Mouse (Mus musculus): Measurements from ENCODE around the gene Zfp872. TPM values are rescaled to one million over a fixed set of nuclear protein-coding genes. Genes with fewer than 3 reads are reported as not detected.
"Not testable (repeated sequence)": the region's sequence is repeated elsewhere in the genome, so short reads cannot be mapped to it uniquely, and the experiment has no call there.

Zfp872 gene
- polyA plus RNA-seq, 1 experiment from 2014 or later, result 0.48 TPM

- H3K9ac ChIP-seq, result no peak overlapping the region
- no peaks in the 10 kb centered on the region for H3K9me3 ChIP-seq
- H3K27me3 ChIP-seq (replicated peaks), result no peaks in the 10 kb centered on the region
- H3K4me3 ChIP-seq, result no peak overlapping the region
- H3K4me2 ChIP-seq, result no peak overlapping the region
- no peak overlapping the region for H3K27ac ChIP-seq
- no peaks in the 10 kb centered on the region for H3K36me3 ChIP-seq (replicated peaks)
- no peak for ATAC-seq (replicated peaks)
- 88% methylated on average over 2 of the region's 2 CpGs for WGBS
- H3K4me1 ChIP-seq, result no peaks in the 10 kb centered on the region
Measured at GRCm38 (mm10) chr9:22214549-22214948, 26.7 kb downstream of the Zfp872 start.

GRCm38 (mm10) chr9:22216705-22217104 lies 28.8 kb downstream of the Zfp872 start:
- no peak for ATAC-seq (replicated peaks)
- H3K9ac ChIP-seq, result no peak overlapping the region
- H3K4me2 ChIP-seq, result no peak overlapping the region
- no peaks in the 10 kb centered on the region for H3K9me3 ChIP-seq
- H3K27me3 ChIP-seq (replicated peaks), result no peaks in the 10 kb centered on the region
- WGBS, result 58% methylated on average over 3 of the region's 3 CpGs
- H3K4me3 ChIP-seq, result no peak overlapping the region
- no peak overlapping the region for H3K27ac ChIP-seq
- no peaks in the 10 kb centered on the region for H3K4me1 ChIP-seq
- no peaks in the 10 kb centered on the region for H3K36me3 ChIP-seq (replicated peaks)

GRCm38 (mm10) chr9:22217858-22218493 lies 30.1 kb downstream of the Zfp872 start:
- Histone ChIP-seq H3K27ac (no peak overlapping the region), H3K4me2 (no peak overlapping the region), H3K9ac (no peak overlapping the region), H3K4me1 (no peaks in the 10 kb centered on the region), H3K36me3 (replicated peaks) (no peaks in the 10 kb centered on the region), H3K9me3 (no peaks in the 10 kb centered on the region), H3K27me3 (replicated peaks) (no peaks in the 10 kb centered on the region), H3K4me3 (no peak overlapping the region)
- no peak for ATAC-seq (replicated peaks)
- 56% methylated on average over 8 of the region's 8 CpGs for WGBS

GRCm38 (mm10) chr9:22224066-22224465 lies 36.2 kb downstream of the Zfp872 start:
- Histone ChIP-seq H3K4me2 (no peak overlapping the region), H3K4me3 (no peak overlapping the region), H3K27ac (no peak overlapping the region), H3K9me3 (no peaks in the 10 kb centered on the region), H3K36me3 (replicated peaks) (no peaks in the 10 kb centered on the region), H3K9ac (no peak overlapping the region), H3K27me3 (replicated peaks) (no peaks in the 10 kb centered on the region), H3K4me1 (peaks cover 5% of the 10 kb centered on the region)
- 93% methylated on average over 4 of the region's 4 CpGs for WGBS
- ATAC-seq (replicated peaks), result no peak

DNA sequence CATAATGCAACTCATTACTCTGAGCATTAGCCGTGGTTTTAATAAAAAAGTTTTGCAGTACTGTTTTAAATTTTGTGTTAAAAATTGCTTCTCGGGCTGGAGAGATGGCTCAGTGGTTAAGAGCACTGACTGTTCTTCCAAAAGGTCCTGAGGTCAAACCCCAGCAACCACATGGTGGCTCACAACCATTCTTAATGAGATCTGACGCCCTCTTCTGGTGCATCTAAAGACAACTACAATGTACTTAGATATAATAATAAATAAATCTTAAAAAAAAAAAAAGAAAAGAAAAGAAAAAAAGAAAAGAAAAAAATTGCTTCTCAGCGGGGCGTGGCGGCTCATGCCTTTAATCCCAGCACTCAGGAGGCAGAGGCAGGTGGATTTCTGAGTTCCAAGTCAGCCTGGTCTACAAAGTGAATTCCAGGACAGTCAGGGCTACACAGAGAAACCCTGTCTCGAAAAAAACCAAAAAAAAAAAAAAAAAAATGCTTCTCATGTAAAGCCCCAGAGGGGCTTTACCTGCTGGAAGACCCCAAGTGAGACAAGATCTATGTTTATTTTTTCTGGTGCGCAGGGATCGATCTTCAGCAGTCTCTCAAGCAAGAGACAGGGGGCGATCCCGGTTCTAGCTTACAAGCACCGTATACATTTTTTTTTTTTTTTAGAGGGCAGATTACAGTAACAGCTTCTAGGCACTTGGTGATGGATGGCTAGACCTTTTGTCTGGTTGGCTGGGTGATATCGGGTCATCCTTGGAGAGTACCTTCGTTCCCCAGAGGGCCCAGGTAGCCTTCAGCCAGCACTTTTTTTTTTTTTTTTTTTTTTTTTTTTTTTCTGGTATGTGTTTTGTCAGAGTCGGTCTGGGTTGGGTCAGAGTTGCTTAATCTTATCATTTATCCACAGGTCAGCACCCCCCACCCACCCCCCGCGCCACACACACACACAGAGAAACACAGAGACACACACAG lies 36.9 kb downstream of the Zfp872 start:
- Histone ChIP-seq H3K9me3 (no peaks in the 10 kb centered on the region), H3K27me3 (replicated peaks) (no peaks in the 10 kb centered on the region), H3K4me2 (peak overlapping the region; percentile 71), H3K4me1 (peaks cover 5% of the 10 kb centered on the region), H3K4me3 (peak overlapping the region; percentile 63), H3K36me3 (replicated peaks) (no peaks in the 10 kb centered on the region), H3K27ac (peak overlapping the region; percentile 84), H3K9ac (peak overlapping the region; percentile 55; the same call in 1 of the 2 replicates)
- 27% methylated on average over 17 of the region's 17 CpGs for WGBS
- ATAC-seq (replicated peaks), result peak; percentile 43

- H3K4me2 ChIP-seq, result peak within 1 kb of the TSS; percentile 71
- H3K9ac ChIP-seq, result peak within 1 kb of the TSS; percentile 55
- no peaks in the 10 kb centered on the region for H3K9me3 ChIP-seq
- H3K4me3 ChIP-seq, result peak within 1 kb of the TSS; percentile 63
- no peaks in the 10 kb centered on the region for H3K36me3 ChIP-seq (replicated peaks)
- WGBS, result 1% methylated on average over 30 of the region's 35 CpGs
- peak within 1 kb of the TSS; percentile 84 for H3K27ac ChIP-seq
- H3K4me1 ChIP-seq, result peaks cover 5% of the 10 kb centered on the region
- peak; percentile 99 for ATAC-seq (replicated peaks)
- H3K27me3 ChIP-seq (replicated peaks), result no peaks in the 10 kb centered on the region
Measured at GRCm38 (mm10) chr9:22225581-22226388, 37.9 kb downstream of the Zfp872 start, which contains the start of gene Zfp809. TSS of gene Zfp809 (plus strand) at chr9:22225714.

- not testable (repeated sequence) for H3K4me1 ChIP-seq; H3K36me3 ChIP-seq (replicated peaks); H3K9ac ChIP-seq; H3K9me3 ChIP-seq; H3K27me3 ChIP-seq (replicated peaks); ATAC-seq (replicated peaks); H3K27ac ChIP-seq
- WGBS, result 70% methylated on average over 7 of the region's 7 CpGs
- Histone ChIP-seq H3K4me3 (peak overlapping the region; percentile 63), H3K4me2 (peak overlapping the region; percentile 71)
Measured at GRCm38 (mm10) chr9:22226389-22226673, 38.4 kb downstream of the Zfp872 start.

DNA sequence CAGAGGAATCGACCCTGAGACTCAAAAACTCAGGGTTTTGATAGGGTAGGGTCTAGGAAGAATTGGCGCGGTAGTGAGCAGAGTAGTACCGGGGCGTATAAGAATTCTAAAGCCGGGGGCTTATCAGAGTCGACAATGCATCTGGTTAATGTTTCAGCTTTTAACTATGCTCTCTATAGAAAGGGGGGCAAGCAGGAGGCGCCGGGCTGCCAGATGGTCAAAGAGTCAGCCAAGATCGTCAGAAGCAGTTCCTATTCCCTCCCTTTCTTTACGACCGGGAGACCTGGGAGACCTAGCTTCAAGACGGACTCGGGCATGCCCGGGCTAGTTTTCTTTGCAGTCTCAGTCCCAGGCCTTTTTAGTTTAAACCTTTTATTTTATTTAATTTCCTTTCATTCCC lies 39.0 kb downstream of the Zfp872 start:
- no peak for ATAC-seq (replicated peaks)

DNA sequence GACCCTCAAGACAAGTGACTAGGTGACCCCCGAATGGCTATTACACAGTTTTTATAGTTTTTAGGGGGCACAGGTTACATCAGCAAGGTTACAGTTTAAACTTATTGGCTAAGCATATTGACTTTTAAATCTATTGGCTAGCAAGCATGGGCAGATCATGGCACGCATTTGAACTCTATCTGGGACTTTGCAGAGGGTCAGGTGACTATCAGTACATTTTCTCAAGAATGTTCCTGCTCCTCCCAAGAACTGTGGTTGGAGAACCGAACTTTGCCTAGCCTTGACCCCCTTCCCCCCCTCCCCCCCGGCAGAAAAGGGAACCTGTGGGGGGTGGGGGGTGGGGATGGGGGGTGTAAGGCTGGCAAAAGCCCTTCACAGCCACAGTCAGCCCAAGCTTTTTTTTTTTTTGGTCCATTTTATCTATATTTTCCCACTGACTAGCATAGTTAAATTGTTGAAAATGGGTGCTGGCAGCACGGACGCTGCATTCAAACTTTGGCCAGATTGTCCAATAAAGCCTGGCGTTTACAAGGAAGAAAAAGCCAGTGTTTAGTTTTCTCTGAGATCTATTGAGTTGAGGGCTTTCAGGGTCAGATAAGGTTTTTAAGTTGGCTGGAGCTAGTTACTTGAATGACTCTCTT lies 41.6 kb downstream of the Zfp872 start:
- Histone ChIP-seq H3K27ac (no peak overlapping the region), H3K36me3 (replicated peaks) (no peaks in the 10 kb centered on the region), H3K9ac (no peak overlapping the region), H3K4me1 (peaks cover 5% of the 10 kb centered on the region), H3K4me2 (no peak overlapping the region), H3K9me3 (no peaks in the 10 kb centered on the region), H3K27me3 (replicated peaks) (no peaks in the 10 kb centered on the region), H3K4me3 (no peak overlapping the region)
- ATAC-seq (replicated peaks), result no peak
- 88% methylated on average over 7 of the region's 7 CpGs for WGBS

More for the DNA sequence above, 39.0 kb downstream of the Zfp872 start:
- Histone ChIP-seq H3K9me3 (no peaks in the 10 kb centered on the region), H3K4me1 (peaks cover 5% of the 10 kb centered on the region), H3K9ac (no peak overlapping the region), H3K27ac (no peak overlapping the region), H3K4me3 (no peak overlapping the region), H3K36me3 (replicated peaks) (no peaks in the 10 kb centered on the region), H3K4me2 (no peak overlapping the region), H3K27me3 (replicated peaks) (no peaks in the 10 kb centered on the region)
- 93% methylated on average over 15 of the region's 15 CpGs for WGBS

DNA sequence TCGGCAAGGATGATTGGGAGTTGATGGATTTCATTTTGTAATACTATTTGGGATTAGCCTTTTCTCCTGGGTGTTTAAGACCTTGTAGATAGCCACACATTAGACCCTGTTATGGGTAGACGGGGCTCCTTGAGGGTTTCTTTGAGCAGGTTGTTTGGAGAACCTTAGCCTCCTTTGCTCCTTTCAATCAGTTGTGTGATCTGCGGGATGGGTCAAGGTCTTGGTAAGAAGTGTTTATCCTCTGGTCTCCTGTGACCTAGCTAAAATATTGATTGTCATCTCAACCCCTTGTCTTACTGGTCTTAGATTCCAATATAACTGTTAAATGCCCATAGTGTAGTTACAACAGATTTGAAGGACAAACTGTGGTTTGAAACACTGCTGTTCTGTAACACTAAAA lies 42.2 kb downstream of the Zfp872 start:
- H3K27me3 ChIP-seq (replicated peaks), result no peaks in the 10 kb centered on the region
- H3K9ac ChIP-seq, result no peak overlapping the region
- H3K27ac ChIP-seq, result no peak overlapping the region
- H3K4me3 ChIP-seq, result no peak overlapping the region
- no peak for ATAC-seq (replicated peaks)
- WGBS, result 94% methylated on average over 3 of the region's 3 CpGs
- no peaks in the 10 kb centered on the region for H3K36me3 ChIP-seq (replicated peaks)
- H3K4me1 ChIP-seq, result peaks cover 5% of the 10 kb centered on the region
- no peak overlapping the region for H3K4me2 ChIP-seq
- H3K9me3 ChIP-seq, result no peaks in the 10 kb centered on the region

- no peaks in the 10 kb centered on the region for H3K9me3 ChIP-seq
- no peak for ATAC-seq (replicated peaks)
- no peak overlapping the region for H3K4me2 ChIP-seq
- H3K9ac ChIP-seq, result no peak overlapping the region
- no peaks in the 10 kb centered on the region for H3K27me3 ChIP-seq (replicated peaks)
- no peak overlapping the region for H3K27ac ChIP-seq
- peaks cover 5% of the 10 kb centered on the region for H3K4me1 ChIP-seq
- H3K36me3 ChIP-seq (replicated peaks), result no peaks in the 10 kb centered on the region
- no peak overlapping the region for H3K4me3 ChIP-seq
Measured at GRCm38 (mm10) chr9:22230556-22230955, 42.7 kb downstream of the Zfp872 start.

- Histone ChIP-seq H3K4me3 (no peak overlapping the region), H3K27me3 (replicated peaks) (no peaks in the 10 kb centered on the region), H3K4me1 (no peaks in the 10 kb centered on the region), H3K9me3 (no peaks in the 10 kb centered on the region), H3K4me2 (no peak overlapping the region), H3K36me3 (replicated peaks) (peaks cover 32% of the 10 kb centered on the region; the same call in 1 of the 2 replicates), H3K9ac (no peak overlapping the region), H3K27ac (no peak overlapping the region)
- no peak for ATAC-seq (replicated peaks)
- 90% methylated on average over 4 of the region's 4 CpGs for WGBS
Measured at GRCm38 (mm10) chr9:22240001-22240400, 52.1 kb downstream of the Zfp872 start.

Data from midbrain, embryonic 15.5 days (tissue).